Mouse (Mus musculus) limb, embryonic 11.5 days (tissue): Measurements from ENCODE around the gene Trnp1. TPM values are rescaled to one million over a fixed set of nuclear protein-coding genes. Genes with fewer than 3 reads are reported as not detected.

Experiments
- ATAC-seq: fragments of 200-750 bp; cut with Nextera tagmentation; 2 replicates; pipeline ENCODE4 v1.8.0; 2017; ENCODE audit warnings: low read depth; ENCODE audit not compliant: insufficient number of reproducible peaks, low FRiP score, low TSS enrichment
- DNase-seq: peaks from one replicate; pipeline ENCODE4 v3.0.0-alpha.2; 2015; ENCODE audit warnings: low spot score
- H3K27ac ChIP-seq: fragments of 300-500 bp; sonication (generic); replicated peaks from 2 replicates; pipeline ENCODE4 v1.5.1; 2014; ENCODE audit warnings: low read depth, mild to moderate bottlenecking, low read length
- H3K27me3 ChIP-seq: fragments of 300-500 bp; sonication (generic); 2 replicates; pipeline ENCODE4 v1.6.1; 2014; ENCODE audit warnings: mild to moderate bottlenecking, low read length, mixed read lengths; ENCODE audit not compliant: control insufficient read depth, insufficient read depth
- H3K36me3 ChIP-seq: fragments of 300-500 bp; sonication (generic); 2 replicates; pipeline ENCODE4 v1.6.1; 2014; ENCODE audit warnings: mild to moderate bottlenecking, low read length, moderate library complexity, mixed read lengths; ENCODE audit not compliant: control insufficient read depth, insufficient read depth
- H3K4me1 ChIP-seq: fragments of 300-500 bp; sonication (generic); 2 replicates; pipeline ENCODE4 v1.6.1; 2014; ENCODE audit warnings: low read length, mixed read lengths; ENCODE audit not compliant: control insufficient read depth, insufficient read depth
- H3K4me2 ChIP-seq: fragments of 300-500 bp; sonication (generic); 2 replicates; pipeline ENCODE4 v1.6.1; 2014; ENCODE audit warnings: low read depth, mild to moderate bottlenecking, moderate library complexity; ENCODE audit not compliant: severe bottlenecking
- H3K4me3 ChIP-seq: fragments of 300-500 bp; sonication (generic); 2 replicates; pipeline ENCODE4 v1.5.1; 2014; ENCODE audit warnings: low read depth, low read length
- H3K9ac ChIP-seq: fragments of 300-500 bp; sonication (generic); 2 replicates; pipeline ENCODE4 v1.6.1; 2014; ENCODE audit warnings: mild to moderate bottlenecking, low read length
- H3K9me3 ChIP-seq: fragments of 300-500 bp; sonication (generic); 2 replicates; pipeline ENCODE4 v1.6.1; 2016; ENCODE audit warnings: low read length; ENCODE audit not compliant: control insufficient read depth
- WGBS: fragments of 180-500 bp; shearing (Covaris S2); extraction: QIAGEN DNeasy Blood & Tissue Kit; methylation state at CpG from one replicate; pipeline ENCODE4 v1.1.7; 2014; 5-methylcytosine and 5-hydroxymethylcytosine counted together
- polyA plus RNA-seq: library from polyadenylated mRNA; unstranded; fragments of >200 nt; fragmentation: Nextera tagmentation; extraction: Ambion mirVana; gene quantifications from 2 replicates; pipeline ENCODE4 v1.2.1, GENCODE M21; 2014

Trnp1 gene
- polyA plus RNA-seq, 1 experiment from 2014 or later: 1.5 TPM

- no peak for DNase-seq
- peaks cover 4% of the 10 kb centered on the region; the same call in 1 of the 2 replicates for H3K4me1 ChIP-seq
- no peaks in the 10 kb centered on the region for H3K9me3 ChIP-seq
- no peak overlapping the region for H3K4me3 ChIP-seq
- 81% methylated on average over 11 of the region's 11 CpGs for WGBS
- H3K36me3 ChIP-seq: no peaks in the 10 kb centered on the region
- H3K9ac ChIP-seq: no peak overlapping the region
- H3K27ac ChIP-seq: no peak overlapping the region
- H3K27me3 ChIP-seq: no peaks in the 10 kb centered on the region
- H3K4me2 ChIP-seq: no peak overlapping the region
- no peak for ATAC-seq
Measured at GRCm38 (mm10) chr4:133447967-133448366, 50.4 kb downstream of the Trnp1 start.

GRCm38 (mm10) chr4:133447366-133447765, 51.0 kb downstream of the Trnp1 start:
- H3K4me3 ChIP-seq: no peak overlapping the region
- peaks cover 4% of the 10 kb centered on the region; the same call in 1 of the 2 replicates for H3K4me1 ChIP-seq
- WGBS: 49% methylated on average over 5 of the region's 5 CpGs
- no peaks in the 10 kb centered on the region for H3K36me3 ChIP-seq
- peak overlapping the region; percentile 22; the same call in 1 of the 2 replicates for H3K9ac ChIP-seq
- DNase-seq: no peak
- no peaks in the 10 kb centered on the region for H3K9me3 ChIP-seq
- H3K4me2 ChIP-seq: no peak overlapping the region
- no peak overlapping the region for H3K27ac ChIP-seq
- ATAC-seq: no peak
- H3K27me3 ChIP-seq: no peaks in the 10 kb centered on the region

- Histone ChIP-seq H3K27ac (no peak overlapping the region), H3K9ac (no peak overlapping the region), H3K9me3 (no peaks in the 10 kb centered on the region), H3K4me1 (peaks cover 4% of the 10 kb centered on the region), H3K27me3 (no peaks in the 10 kb centered on the region), H3K4me2 (no peak overlapping the region), H3K4me3 (no peak overlapping the region), H3K36me3 (no peaks in the 10 kb centered on the region)
- DNase-seq (no peak), ATAC-seq (no peak)
- WGBS: 88% methylated on average over 5 of the region's 5 CpGs
Measured at GRCm38 (mm10) chr4:133445727-133446126, 52.6 kb downstream of the Trnp1 start.

- H3K36me3 ChIP-seq: no peaks in the 10 kb centered on the region
- no peak overlapping the region for H3K4me2 ChIP-seq
- peak overlapping the region; percentile 5; the same call in 1 of the 2 replicates for H3K9ac ChIP-seq
- H3K4me3 ChIP-seq: no peak overlapping the region
- H3K9me3 ChIP-seq: no peaks in the 10 kb centered on the region
- WGBS: 74% methylated on average over 5 of the region's 5 CpGs
- H3K27me3 ChIP-seq: no peaks in the 10 kb centered on the region
- ATAC-seq (no peak), DNase-seq (no peak)
- H3K27ac ChIP-seq: peak overlapping the region; percentile 54
- H3K4me1 ChIP-seq: peaks cover 15% of the 10 kb centered on the region
Measured at GRCm38 (mm10) chr4:133443085-133443484, 55.3 kb downstream of the Trnp1 start.

GRCm38 (mm10) chr4:133442194-133442593, 56.2 kb downstream of the Trnp1 start:
- ATAC-seq (no peak), DNase-seq (no peak)
- Histone ChIP-seq H3K9ac (no peak overlapping the region), H3K36me3 (no peaks in the 10 kb centered on the region), H3K27me3 (no peaks in the 10 kb centered on the region), H3K9me3 (no peaks in the 10 kb centered on the region), H3K27ac (no peak overlapping the region), H3K4me2 (no peak overlapping the region), H3K4me3 (no peak overlapping the region), H3K4me1 (peaks cover 15% of the 10 kb centered on the region)
- 42% methylated on average over 3 of the region's 3 CpGs for WGBS

Other genes with a start within 250 kb of the Trnp1 start
- 1.4 and 1.5 TPM in 2 replicates for gene Sytl1, start 235.4 kb downstream of the Trnp1 start, polyA plus RNA-seq
- 81.5 and 86.4 TPM in 2 replicates for gene Tmem222, start 220.8 kb downstream of the Trnp1 start, polyA plus RNA-seq
- 17.4 TPM in 2 replicates for gene Wdtc1, start 145.1 kb downstream of the Trnp1 start, polyA plus RNA-seq
- gene Slc9a1, start 128.8 kb downstream of the Trnp1 start, polyA plus RNA-seq: 8.0 and 8.5 TPM in 2 replicates
- gene Tent5b, start 18.4 kb downstream of the Trnp1 start, polyA plus RNA-seq: 0.51 and 0.71 TPM in 2 replicates
- 3.8 and 5.8 TPM in 2 replicates for gene Kdf1, start 20.4 kb upstream of the Trnp1 start, polyA plus RNA-seq
- gene Nudc, start 47.4 kb upstream of the Trnp1 start, polyA plus RNA-seq: 354 and 372 TPM in 2 replicates
- not detected in 2 replicates for gene Nr0b2, start 54.8 kb upstream of the Trnp1 start, polyA plus RNA-seq
- gene Gpatch3, start 76.2 kb upstream of the Trnp1 start, polyA plus RNA-seq: 9.0 and 10.3 TPM in 2 replicates
- gene Gpn2, start 85.8 kb upstream of the Trnp1 start, polyA plus RNA-seq: 26.6 and 27.2 TPM in 2 replicates
- gene Sfn, start 103.6 kb upstream of the Trnp1 start, polyA plus RNA-seq: 34.9 and 45.1 TPM in 2 replicates
- 2.7 and 4.9 TPM in 2 replicates for gene Zdhhc18, start 151.6 kb upstream of the Trnp1 start, polyA plus RNA-seq
- gene Pigv, start 174.1 kb upstream of the Trnp1 start, polyA plus RNA-seq: 13.2 and 16.8 TPM in 2 replicates